Mouse (Mus musculus): ENCODE data around the gene 2010111I01Rik.

2010111I01Rik gene

DNA sequence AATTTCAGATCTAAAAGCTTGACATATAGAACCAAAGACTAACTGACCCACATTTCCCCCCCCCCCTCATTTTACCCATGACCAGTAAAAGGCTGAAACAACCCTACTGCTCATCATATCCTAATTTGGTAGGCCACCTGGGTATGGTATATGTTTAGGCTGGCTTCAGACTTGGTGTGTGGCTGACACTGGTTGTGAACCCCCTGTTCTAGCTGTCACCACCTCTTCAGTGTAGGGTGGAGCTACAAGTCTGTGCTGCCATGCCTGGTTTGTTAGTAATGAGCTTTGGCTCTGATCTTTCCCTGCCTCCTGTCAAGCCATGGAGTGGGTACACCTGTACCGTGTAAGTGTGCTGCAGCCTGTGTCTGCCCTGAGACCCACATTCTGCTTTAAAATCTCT lies 66.6 kb downstream of the 2010111I01Rik start:
- peak; percentile 80 for DNase-seq

DNA sequence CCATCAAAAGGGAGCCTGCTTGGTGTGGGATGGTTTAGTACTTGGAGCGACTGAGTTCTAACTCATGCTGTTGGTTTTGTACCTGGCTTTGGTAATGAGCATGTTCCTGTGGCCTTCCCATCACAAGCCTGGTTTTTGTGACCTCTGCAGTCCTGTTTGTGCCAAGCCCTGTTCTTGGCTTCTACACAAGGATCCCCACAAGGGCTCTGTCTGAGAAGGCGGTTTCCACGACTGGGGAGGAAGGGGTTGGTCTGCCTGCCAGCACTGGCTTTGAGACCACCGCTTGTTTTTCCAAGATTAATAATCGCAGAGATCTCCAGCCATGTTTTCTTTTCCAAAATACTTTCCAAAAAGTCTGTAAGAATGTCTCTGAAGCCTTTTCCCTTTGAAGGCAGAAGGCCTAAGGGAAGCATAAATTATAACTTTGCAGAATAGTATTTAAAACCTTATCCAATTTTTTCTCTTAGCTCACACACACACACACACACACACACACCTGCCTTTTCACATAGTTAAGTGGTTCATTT lies 67.7 kb downstream of the 2010111I01Rik start:
- peak; percentile 92 for DNase-seq

GRCm38 (mm10) chr13:63032958-63033357 lies 68.3 kb downstream of the 2010111I01Rik start:
- peak; percentile 85 for DNase-seq

- peak; percentile 79 for DNase-seq
Measured at GRCm38 (mm10) chr13:63033364-63033763, 68.7 kb downstream of the 2010111I01Rik start.

GRCm38 (mm10) chr13:63034666-63035065 lies 70.0 kb downstream of the 2010111I01Rik start:
- peak; percentile 80 for DNase-seq

GRCm38 (mm10) chr13:63037906-63038305 lies 73.2 kb downstream of the 2010111I01Rik start:
- DNase-seq = peak; percentile 82

GRCm38 (mm10) chr13:63038415-63038814 lies 73.7 kb downstream of the 2010111I01Rik start:
- peak; percentile 27 for DNase-seq

DNA sequence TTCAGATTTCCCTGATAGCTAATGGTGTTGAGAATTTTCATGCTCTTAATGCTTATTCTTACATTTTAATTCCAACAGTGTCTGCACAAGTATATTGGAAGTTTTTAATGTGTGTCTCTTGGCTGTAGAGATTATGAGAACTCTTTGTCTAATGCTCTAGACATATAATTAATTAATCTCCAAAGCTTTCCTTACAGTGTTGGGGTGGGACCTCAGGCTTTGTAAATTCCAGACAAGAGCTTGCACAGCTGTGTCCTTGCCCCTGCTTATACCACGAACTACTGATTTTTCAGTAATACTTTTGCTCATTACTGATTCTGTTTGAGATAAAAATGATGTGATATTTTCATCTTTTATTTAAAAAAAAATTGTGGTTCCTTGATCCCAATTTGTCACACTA lies 74.2 kb downstream of the 2010111I01Rik start:
- DNase-seq = peak; percentile 37

DNA sequence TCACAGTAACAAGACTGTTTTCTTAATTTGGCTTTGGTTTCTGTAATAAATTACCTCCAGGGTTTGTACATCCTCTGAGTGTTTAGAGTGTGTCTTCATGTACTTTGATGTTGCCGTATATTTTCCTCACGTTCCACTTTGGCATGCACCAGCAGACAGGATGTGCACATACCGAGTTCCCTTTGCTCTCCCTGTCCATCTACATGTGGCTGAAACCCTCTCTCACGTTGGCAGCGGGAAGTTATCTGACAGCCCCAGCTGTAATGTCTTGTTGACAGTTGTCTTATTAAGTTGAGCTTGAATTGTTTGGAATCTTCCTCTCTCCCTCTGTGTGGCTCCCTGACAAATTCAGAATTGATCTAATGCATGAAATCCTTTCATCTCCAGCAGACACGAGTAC lies 74.6 kb downstream of the 2010111I01Rik start:
- DNase-seq = peak; percentile 89

DNA sequence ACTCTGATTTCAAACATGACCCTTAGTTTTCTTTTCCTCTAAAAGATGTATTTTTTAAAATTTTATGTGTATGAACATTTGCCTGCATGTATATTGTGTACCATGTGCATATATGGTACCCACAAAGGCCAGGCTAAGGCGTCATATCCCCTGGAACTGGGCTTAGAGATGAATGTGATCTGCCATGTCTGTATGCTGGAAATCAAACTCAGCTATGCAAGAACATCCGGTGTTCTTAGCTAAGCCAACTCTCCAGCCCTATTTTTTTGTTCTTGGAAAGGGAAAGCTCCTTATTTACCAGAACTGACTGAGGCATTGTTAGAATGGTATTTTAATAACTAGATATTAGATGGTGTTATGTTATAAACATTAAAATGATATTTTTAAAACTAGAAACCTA lies 75.2 kb downstream of the 2010111I01Rik start:
- no peak for DNase-seq

DNA sequence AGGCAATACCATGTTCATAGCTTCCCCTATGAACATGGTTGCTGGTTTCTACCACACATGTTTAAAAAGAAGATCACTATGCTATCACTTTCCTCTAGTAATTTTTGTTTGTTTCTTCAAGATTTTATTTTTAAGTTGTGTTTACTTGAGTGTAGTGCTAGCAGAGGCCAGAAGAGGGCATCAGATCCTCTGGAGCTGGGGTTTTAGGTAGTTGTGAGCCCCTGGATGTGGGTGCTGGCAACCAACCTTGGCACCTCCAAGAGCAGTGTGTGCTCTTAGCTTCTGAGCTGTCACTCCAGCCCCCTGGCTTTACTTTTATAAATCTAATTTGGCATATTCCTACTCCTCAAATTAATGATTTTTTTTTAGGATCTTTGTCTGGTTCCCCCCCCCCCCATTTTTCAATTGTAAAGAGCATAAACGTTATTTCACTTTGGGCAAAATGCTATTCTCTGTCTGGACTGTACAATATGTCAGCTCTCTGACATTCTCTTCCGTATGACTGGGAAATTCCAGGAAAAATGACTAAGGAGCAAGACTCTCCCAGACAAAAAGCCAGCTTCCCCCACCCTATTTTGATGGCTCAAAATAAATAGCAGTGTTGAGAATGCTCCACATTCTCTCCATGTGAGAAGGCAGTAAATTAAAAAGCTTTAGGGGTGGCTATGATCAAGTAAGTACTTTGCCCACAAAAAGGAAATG lies 81.0 kb downstream of the 2010111I01Rik start:
- peak; percentile 73 for DNase-seq

- DNase-seq = peak; percentile 94
Measured at GRCm38 (mm10) chr13:63046206-63047020, 81.7 kb downstream of the 2010111I01Rik start.

DNA sequence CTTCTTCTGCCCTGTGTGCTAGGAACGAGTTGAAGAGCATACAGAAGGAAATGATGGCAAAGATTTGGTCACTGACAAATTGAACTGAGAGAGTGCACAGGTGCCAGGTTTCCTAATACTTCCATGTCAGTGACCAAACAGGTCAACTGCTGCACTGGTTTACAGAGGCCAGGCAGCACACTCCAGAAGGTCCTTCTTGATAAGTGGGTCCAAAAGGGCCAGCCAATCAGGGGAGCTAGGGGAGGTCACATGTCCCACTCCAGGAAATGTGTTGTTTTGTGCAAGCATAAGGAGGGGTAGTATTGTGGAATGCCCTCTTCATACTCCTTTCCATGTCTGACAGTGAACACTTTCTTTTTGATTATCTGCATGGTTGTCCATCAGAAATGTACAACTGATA lies 99.0 kb downstream of the 2010111I01Rik start:
- peak; percentile 72 for DNase-seq

GRCm38 (mm10) chr13:63066607-63067006 lies 101.9 kb downstream of the 2010111I01Rik start:
- DNase-seq = peak; percentile 73

DNA sequence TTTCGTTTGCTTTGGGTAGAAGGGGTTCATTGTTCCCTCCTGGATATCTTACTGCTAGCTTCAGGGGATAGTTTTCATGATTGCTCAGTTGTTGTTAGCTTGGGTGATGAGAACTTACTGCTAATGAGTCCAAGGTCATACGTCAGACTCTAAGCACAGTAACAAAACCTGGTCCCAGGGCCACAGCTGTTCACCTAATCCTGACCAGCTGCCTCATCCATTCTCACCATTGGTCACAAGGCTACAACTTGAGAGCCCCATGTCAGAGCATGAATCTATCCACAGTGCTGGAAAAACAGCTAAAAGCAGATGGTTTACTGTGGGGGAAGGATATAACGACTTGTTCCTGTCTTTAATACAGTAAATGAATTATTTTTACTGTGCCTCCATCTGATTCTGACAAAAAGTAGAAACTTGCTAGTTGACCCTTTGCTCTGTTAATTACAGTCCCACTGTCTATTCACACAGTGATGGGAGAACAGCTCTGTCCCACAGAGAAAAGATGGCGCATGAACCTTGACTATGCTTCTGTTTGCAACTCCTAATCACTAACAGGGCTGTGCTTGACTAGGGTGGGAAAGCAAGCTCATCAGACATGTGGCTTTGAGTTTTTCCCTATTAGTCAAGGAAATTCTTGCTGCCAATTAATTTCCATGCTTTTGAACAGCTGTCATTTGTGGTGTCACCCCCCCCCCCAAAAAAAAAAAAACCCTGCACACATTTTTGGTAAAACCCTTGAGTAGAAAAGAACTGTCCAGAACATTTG lies 103.9 kb downstream of the 2010111I01Rik start:
- peak; percentile 78 for DNase-seq

DNA sequence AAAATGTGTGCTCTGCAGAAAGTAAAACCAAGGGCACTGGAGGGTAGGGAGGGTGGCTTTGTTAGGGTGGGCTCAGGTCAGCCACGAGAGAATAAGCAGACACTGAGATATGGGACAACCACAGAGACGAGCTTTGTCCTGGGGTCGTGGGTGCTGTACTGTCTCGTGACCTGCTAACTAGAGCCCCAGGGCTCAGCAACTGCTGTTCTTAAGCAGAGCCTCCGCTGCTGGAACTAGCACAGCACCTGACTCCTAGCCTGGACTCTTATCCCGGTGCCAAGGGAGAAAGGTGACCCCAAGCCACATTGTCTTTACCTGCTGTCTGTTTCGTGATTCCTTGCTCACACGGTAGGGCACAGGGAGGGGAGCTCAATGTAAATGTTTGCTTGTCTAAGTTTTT lies 107.2 kb downstream of the 2010111I01Rik start:
- DNase-seq = peak; percentile 91

DNA sequence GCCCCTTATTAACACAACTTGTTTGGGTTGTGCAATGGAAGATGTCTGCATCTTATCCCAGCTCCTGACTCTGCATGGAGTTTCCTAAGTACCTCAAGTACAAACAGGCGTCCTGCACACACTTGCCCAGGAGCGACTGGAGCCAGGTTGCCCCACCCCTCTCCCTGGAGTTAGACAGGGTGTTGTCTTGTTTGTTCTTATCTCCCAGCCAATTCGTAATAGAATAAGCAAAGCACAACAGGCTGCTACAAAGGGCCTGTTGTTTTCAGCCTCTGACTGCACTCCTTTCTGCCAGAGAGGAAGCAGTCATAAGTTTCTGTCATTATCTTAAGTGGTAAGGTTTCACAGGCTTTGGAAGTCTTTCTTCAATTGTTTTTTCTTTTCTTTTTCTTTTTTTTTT lies 107.7 kb downstream of the 2010111I01Rik start:
- peak; percentile 97 for DNase-seq

DNA sequence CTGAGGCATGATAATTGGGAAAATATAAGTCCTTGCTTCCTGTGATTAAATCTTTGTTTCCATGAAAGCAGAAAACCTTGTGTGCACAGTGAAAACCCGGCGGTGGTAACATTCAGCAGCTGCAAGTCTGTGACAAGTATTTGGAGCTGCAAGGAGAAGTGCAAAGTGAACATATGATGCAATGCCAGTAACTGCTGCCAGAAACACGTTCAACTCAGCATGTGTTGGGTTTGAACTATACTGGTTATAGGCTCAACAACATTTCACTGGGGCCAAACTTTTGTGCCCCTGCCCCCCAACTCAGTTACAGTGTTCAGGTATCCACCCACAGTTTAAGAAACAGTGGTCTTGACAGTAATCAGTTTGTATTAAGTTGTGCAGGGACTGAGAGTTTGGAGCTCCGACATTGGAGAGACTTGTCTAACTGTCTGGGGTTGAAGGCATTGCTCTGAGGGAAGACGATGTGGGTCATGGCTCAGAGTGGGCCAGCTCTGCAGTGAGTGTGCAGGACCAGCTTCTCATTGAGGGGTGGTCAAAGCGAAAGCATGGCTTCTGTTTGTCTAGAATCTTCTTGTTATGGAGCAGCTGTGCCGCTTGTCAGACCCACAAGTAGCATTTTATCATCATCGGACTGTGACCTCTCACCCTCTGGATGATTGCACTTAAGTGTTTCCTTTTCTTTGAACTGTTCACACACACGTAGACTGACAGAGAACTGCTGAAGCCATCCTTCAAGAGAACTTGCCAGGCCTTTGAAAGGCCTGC lies 109.4 kb downstream of the 2010111I01Rik start:
- peak; percentile 94 for DNase-seq

- peak; percentile 92 for DNase-seq
Measured at GRCm38 (mm10) chr13:63074676-63074991, 109.9 kb downstream of the 2010111I01Rik start.

GRCm38 (mm10) chr13:63075331-63075855 lies 110.7 kb downstream of the 2010111I01Rik start:
- peak; percentile 73 for DNase-seq

DNA sequence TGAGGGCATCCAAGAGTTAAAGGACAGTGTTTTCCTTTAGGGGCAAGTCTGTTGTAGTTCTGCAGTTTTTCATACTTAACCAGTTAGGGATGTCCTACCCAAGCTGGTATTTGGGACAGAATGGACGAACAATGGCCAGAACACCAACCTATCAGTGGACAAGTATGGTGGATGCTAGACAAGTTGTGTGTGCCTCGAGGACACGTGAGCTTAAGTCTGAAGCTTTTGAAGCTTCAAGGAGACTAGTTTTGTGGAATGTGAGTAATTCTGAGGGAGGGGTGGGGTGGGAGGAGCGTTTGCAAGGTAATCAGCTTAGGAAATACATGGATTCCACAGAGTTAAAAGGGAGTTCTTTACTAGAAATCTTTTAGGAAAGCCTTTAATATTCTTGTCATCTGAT lies 115.5 kb downstream of the 2010111I01Rik start:
- DNase-seq = peak; percentile 63

DNA sequence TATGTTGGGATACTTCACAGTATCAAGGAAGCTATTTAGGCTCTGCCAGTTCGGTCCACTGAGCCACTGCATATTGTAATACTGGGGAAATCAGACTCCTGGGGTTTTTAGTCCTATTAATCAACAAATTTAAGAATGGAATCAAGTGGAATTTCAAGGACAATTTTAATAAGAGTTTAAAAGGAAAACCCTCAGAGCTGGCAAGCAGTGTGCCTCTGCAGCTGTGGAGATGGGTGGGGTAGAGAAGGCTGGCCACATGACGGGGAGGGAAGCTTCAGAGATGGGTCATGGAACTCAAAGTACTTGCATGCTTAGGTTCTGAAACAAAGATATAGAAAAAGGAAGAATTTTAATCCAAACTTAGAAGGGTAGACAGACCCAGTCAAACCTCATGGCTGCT lies 116.1 kb downstream of the 2010111I01Rik start:
- peak; percentile 93 for DNase-seq
